Mouse (Mus musculus) T-helper 2 cell (primary cell): ENCODE measurements around the gene Ggct.

Experiments
- in situ Hi-C: fragments of 300-600 bp; cut with MboI, MseI; formaldehyde crosslinking; loops from one replicate; pipeline ENCODE4 v1.15.1; 2025; ENCODE audit warnings: high pct_unique_total_duplicates

The Ggct gene

GRCm38 (mm10) chr6:54992734-54993260 is at the start of gene Ggct:
Ggct (minus strand) TSS chr6:54992950.
- in situ Hi-C loops = no loop called here

GRCm38 (mm10) chr6:55040031-55040430 is 47.3 kb upstream of the Ggct start:
- in situ Hi-C loops = no loop called here

GRCm38 (mm10) chr6:55039446-55039783 is 46.7 kb upstream of the Ggct start:
- in situ Hi-C loops = no loop called here

GRCm38 (mm10) chr6:55038671-55039445 is 46.1 kb upstream of the Ggct start:
- in situ Hi-C loops = no loop called here

GRCm38 (mm10) chr6:55037799-55038670 is 45.3 kb upstream of the Ggct start, which contains the start of gene Gars:
Gars (plus strand) TSS chr6:55038007.
- in situ Hi-C loops = no loop called here

GRCm38 (mm10) chr6:55036731-55037130 is 44.0 kb upstream of the Ggct start:
- in situ Hi-C loops = no loop called here

- in situ Hi-C loops = no loop called here
Measured at GRCm38 (mm10) chr6:55027642-55028041, 34.9 kb upstream of the Ggct start.

GRCm38 (mm10) chr6:55021806-55022205 is 29.1 kb upstream of the Ggct start:
- in situ Hi-C loops = no loop called here

GRCm38 (mm10) chr6:55018417-55018816 is 25.7 kb upstream of the Ggct start:
- in situ Hi-C loops = loop anchor here (5.0 to 10.0 kb wide), 2 partner anchors 144 to 376 kb away; no protein-coding TSS in a partner anchor

GRCm38 (mm10) chr6:55016710-55017583 is 24.2 kb upstream of the Ggct start:
- in situ Hi-C loops = loop anchor here (5.0 to 10.0 kb wide), 2 partner anchors 145 to 378 kb away; no protein-coding TSS in a partner anchor

- in situ Hi-C loops = loop anchor here (5.0 to 10.0 kb wide), 2 partner anchors 146 to 379 kb away; no protein-coding TSS in a partner anchor
Measured at GRCm38 (mm10) chr6:55016236-55016635, 23.5 kb upstream of the Ggct start.

GRCm38 (mm10) chr6:55014184-55014583 is 21.4 kb upstream of the Ggct start:
- in situ Hi-C loops = loop anchor here (10.0 kb wide), 1 partner anchor 381 kb away; no protein-coding TSS in a partner anchor

GRCm38 (mm10) chr6:55012516-55012915 is 19.8 kb upstream of the Ggct start:
- in situ Hi-C loops = loop anchor here (10.0 kb wide), 1 partner anchor 382 kb away; no protein-coding TSS in a partner anchor

- in situ Hi-C loops = loop anchor here (10.0 kb wide), 1 partner anchor 384 kb away; no protein-coding TSS in a partner anchor
Measured at GRCm38 (mm10) chr6:55010330-55011091, 17.8 kb upstream of the Ggct start.

GRCm38 (mm10) chr6:55009391-55010230 is 16.9 kb upstream of the Ggct start:
- in situ Hi-C loops = loop anchor here (10.0 kb wide), 1 partner anchor 385 kb away; no protein-coding TSS in a partner anchor

- in situ Hi-C loops = no loop called here
Measured at GRCm38 (mm10) chr6:55008401-55008800, 15.7 kb upstream of the Ggct start.

GRCm38 (mm10) chr6:55003559-55003958 is 10.8 kb upstream of the Ggct start:
- in situ Hi-C loops = no loop called here

- in situ Hi-C loops = no loop called here
Measured at GRCm38 (mm10) chr6:55002438-55002837, 9.7 kb upstream of the Ggct start.

GRCm38 (mm10) chr6:55001320-55001719 is 8.6 kb upstream of the Ggct start:
- in situ Hi-C loops = no loop called here
